Mouse (Mus musculus): Measurements from ENCODE around the gene Lrmda. TPM values are rescaled to one million over a fixed set of nuclear protein-coding genes. Genes with fewer than 3 reads are reported as not detected.

The Lrmda gene
- polyA plus RNA-seq, 1 experiment from 2014 or later = 0.66 TPM

DNA sequence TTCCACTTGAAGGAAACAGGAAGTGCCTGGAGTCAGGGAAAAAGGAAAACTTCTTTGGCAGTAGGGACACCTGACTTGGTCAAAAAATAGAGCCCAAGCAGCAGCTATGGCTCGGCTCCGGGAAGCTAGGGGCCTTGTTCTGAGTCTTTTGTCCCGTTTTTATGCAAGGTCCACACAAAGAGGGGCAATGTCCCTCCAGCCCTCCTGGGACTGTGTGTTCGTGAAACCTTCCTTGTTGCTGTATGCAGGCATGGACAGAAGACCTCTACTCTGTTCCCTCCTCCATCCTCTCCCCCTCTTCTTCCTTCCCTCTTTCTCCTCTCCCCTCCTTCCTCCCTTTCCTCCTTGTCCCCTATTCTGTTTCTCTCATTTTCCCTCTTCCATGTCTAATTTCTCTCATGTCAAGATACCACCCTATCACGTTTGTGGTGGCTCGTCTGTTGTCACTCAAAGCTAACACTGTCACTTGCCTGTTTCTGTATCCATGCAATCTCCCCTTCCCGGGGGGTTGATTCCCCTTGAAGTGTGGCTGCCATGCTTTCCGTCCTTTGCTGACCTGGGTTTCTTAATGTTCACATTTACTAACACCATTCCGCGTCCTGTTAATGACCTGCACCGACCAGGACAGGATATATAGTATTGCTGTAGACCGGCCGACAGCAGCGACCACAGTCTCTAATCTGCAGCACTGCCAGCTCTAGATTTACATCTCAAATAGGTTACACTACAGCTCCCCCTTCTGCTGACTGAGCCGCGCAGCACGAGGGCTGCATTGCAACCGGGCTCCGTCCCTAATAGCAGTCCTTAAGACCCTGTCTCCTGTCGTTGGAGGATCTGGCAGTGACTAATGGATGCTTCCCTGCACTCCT, 788.4 kb downstream of the Lrmda start:
- DNase-seq (ENCODE audit: low spot score) (peak; percentile 84), ATAC-seq (ENCODE audit: insufficient read depth, low FRiP score, low TSS enrichment) (peak; percentile 85)
- Histone ChIP-seq H3K4me1 (ENCODE audit: control insufficient read depth, insufficient read depth, low read length) (peaks cover 17% of the 10 kb centered on the region), H3K36me3 (ENCODE audit: control insufficient read depth, insufficient read depth, low read length) (no peaks in the 10 kb centered on the region), H3K4me3 (ENCODE audit: low read depth, low read length) (no peak overlapping the region), H3K27ac (ENCODE audit: low read depth, low read length) (peak overlapping the region; percentile 64; the same call in 1 of the 2 replicates), H3K4me2 (ENCODE audit: low read depth) (peak overlapping the region; percentile 38), H3K9me3 (ENCODE audit: control insufficient read depth, low read length) (no peaks in the 10 kb centered on the region), H3K9ac (ENCODE audit: low read length) (peak overlapping the region; percentile 47; the same call in 1 of the 2 replicates), H3K27me3 (ENCODE audit: control insufficient read depth, insufficient read depth, low read length) (no peaks in the 10 kb centered on the region)
- WGBS = under 1% methylated on average over 20 of the region's 20 CpGs

DNA sequence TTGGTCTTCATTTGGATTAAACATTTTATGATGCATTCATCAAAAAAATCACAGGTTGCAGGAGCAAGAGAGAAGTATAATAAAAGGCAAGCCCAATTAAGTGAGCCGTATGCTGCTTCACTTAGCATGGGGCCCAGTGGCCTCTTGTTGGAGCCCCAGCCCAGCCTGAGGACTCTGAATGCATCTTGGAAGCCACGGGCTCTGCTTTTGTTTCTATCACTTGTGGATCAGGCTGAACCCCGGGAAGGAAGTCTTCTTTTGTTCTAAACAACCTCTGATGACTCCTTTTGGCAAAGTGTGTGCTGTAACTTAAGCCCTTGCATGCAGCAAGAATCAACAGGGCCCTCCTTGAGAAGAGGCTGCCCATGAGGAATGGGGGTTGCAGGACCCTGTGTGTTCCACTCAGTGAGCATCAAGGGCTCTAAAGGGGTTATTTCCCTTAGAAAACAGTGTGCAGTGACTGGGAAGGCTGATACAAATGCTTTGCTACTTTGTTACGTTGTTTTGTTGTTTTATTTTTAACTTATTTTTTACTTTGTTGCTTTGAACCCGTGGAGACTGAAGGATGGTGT, 789.2 kb downstream of the Lrmda start:
- DNase-seq (ENCODE audit: low spot score) (no peak), ATAC-seq (ENCODE audit: insufficient read depth, low FRiP score, low TSS enrichment) (peak; percentile 60)
- Histone ChIP-seq H3K9me3 (ENCODE audit: control insufficient read depth, low read length) (no peaks in the 10 kb centered on the region), H3K4me2 (ENCODE audit: low read depth) (no peak overlapping the region), H3K9ac (ENCODE audit: low read length) (no peak overlapping the region), H3K36me3 (ENCODE audit: control insufficient read depth, insufficient read depth, low read length) (no peaks in the 10 kb centered on the region), H3K4me3 (ENCODE audit: low read depth, low read length) (no peak overlapping the region), H3K4me1 (ENCODE audit: control insufficient read depth, insufficient read depth, low read length) (peaks cover 20% of the 10 kb centered on the region), H3K27ac (ENCODE audit: low read depth, low read length) (no peak overlapping the region), H3K27me3 (ENCODE audit: control insufficient read depth, insufficient read depth, low read length) (no peaks in the 10 kb centered on the region)
- WGBS = 21% methylated on average over 5 of the region's 5 CpGs

DNA sequence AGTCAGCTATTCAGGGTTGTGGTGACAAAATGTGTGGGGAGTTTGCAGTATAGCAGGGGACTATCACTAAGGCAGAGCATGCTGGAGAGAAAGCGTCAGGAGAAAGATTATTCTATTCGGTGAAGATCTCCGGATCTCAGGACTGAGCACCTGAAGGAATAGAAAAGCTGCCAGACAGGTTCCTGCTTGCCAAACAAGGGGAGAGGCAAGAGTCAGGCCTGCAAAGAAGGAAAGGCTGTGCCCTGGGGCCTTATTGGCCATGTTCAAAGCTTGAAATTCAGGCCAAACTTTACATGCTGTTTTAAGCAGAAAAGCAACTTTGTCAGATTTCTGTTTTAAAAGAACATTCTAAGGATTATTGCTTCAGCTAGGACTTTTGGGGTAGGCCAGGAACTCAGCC, 789.7 kb downstream of the Lrmda start:
- H3K4me3 ChIP-seq (ENCODE audit: low read depth, low read length) = no peak overlapping the region
- no peaks in the 10 kb centered on the region for H3K36me3 ChIP-seq (ENCODE audit: control insufficient read depth, insufficient read depth, low read length)
- H3K27me3 ChIP-seq (ENCODE audit: control insufficient read depth, insufficient read depth, low read length) = no peaks in the 10 kb centered on the region
- DNase-seq (ENCODE audit: low spot score) = no peak
- H3K9ac ChIP-seq (ENCODE audit: low read length) = no peak overlapping the region
- no peak overlapping the region for H3K27ac ChIP-seq (ENCODE audit: low read depth, low read length)
- 64% methylated on average over 3 of the region's 3 CpGs for WGBS
- ATAC-seq (ENCODE audit: insufficient read depth, low FRiP score, low TSS enrichment) = no peak
- H3K4me2 ChIP-seq (ENCODE audit: low read depth) = no peak overlapping the region
- H3K4me1 ChIP-seq (ENCODE audit: control insufficient read depth, insufficient read depth, low read length) = peaks cover 21% of the 10 kb centered on the region
- no peaks in the 10 kb centered on the region for H3K9me3 ChIP-seq (ENCODE audit: control insufficient read depth, low read length)

DNA sequence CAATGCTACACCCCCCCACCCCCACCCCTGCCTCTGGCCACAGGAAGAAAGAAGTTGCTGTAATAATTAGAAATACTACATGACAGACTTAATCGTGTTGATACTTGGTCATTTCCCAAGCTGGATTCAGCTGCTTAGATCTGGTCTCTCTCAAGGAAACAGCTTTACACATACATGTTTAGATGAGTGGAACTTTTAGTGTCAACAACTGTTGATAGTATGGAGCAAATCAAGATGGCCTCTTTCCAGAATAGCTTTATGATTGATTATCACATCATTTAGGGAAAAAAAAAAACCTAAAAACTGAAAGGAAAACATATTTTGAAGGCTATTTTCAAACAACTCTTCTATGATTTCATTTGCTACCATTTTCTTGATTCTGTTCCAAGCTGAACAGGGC, 791.0 kb downstream of the Lrmda start:
- no peaks in the 10 kb centered on the region for H3K9me3 ChIP-seq (ENCODE audit: control insufficient read depth, low read length)
- 98% methylated on average over 1 of the region's 1 CpGs for WGBS
- no peak overlapping the region for H3K9ac ChIP-seq (ENCODE audit: low read length)
- H3K27me3 ChIP-seq (ENCODE audit: control insufficient read depth, insufficient read depth, low read length) = no peaks in the 10 kb centered on the region
- H3K36me3 ChIP-seq (ENCODE audit: control insufficient read depth, insufficient read depth, low read length) = no peaks in the 10 kb centered on the region
- no peak overlapping the region for H3K4me2 ChIP-seq (ENCODE audit: low read depth)
- peaks cover 21% of the 10 kb centered on the region for H3K4me1 ChIP-seq (ENCODE audit: control insufficient read depth, insufficient read depth, low read length)
- no peak for ATAC-seq (ENCODE audit: insufficient read depth, low FRiP score, low TSS enrichment)
- no peak overlapping the region for H3K4me3 ChIP-seq (ENCODE audit: low read depth, low read length)
- no peak for DNase-seq (ENCODE audit: low spot score)
- H3K27ac ChIP-seq (ENCODE audit: low read depth, low read length) = no peak overlapping the region

DNA sequence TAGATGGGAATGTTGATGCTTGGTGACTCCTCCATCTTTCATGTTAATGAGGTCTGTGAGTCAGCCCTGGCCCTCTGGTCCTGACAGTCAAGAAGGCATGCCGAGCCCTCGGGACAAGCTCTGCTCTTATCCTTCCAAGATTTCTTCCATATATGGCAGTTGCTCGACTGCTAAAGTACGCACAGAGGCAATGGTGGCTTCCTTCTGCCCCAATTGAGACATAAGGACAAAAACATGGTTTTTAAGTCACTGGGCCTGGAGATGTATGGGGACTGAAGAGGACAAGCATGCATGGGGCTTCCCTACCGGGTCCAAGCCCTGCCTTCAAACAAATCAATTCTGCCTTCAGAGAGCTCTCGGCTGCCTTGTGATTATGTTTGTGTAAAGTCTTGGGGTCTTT, 793.3 kb downstream of the Lrmda start:
- Histone ChIP-seq H3K36me3 (ENCODE audit: control insufficient read depth, insufficient read depth, low read length) (no peaks in the 10 kb centered on the region), H3K4me1 (ENCODE audit: control insufficient read depth, insufficient read depth, low read length) (peaks cover 10% of the 10 kb centered on the region), H3K9me3 (ENCODE audit: control insufficient read depth, low read length) (no peaks in the 10 kb centered on the region), H3K4me2 (ENCODE audit: low read depth) (no peak overlapping the region), H3K27me3 (ENCODE audit: control insufficient read depth, insufficient read depth, low read length) (no peaks in the 10 kb centered on the region), H3K9ac (ENCODE audit: low read length) (no peak overlapping the region), H3K4me3 (ENCODE audit: low read depth, low read length) (no peak overlapping the region), H3K27ac (ENCODE audit: low read depth, low read length) (no peak overlapping the region)
- no peak for DNase-seq (ENCODE audit: low spot score)
- ATAC-seq (ENCODE audit: insufficient read depth, low FRiP score, low TSS enrichment) = no peak
- WGBS = 9% methylated on average over 6 of the region's 6 CpGs

DNA sequence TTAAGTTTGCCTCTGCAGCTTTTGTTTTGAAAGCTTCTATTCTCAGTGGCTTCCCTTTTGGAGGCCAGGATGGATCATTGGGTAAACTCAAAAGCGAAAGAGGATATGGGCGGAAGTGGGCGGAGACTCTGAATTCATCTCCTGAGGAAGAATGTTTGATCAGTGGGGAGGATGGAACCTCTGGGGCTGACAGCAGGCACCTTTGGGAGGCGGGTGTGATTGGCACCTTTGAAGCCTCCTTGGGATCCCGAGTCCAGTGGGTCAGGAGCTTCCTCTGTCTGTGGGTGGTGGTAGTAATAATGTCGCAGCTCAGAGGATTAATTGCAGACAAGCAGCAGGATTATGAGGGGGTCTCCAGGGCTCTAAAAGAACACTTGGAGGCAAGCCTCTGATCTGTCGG, 793.9 kb downstream of the Lrmda start:
- WGBS = 4% methylated on average over 7 of the region's 7 CpGs
- peaks cover 5% of the 10 kb centered on the region; the same call in 1 of the 2 replicates for H3K4me1 ChIP-seq (ENCODE audit: control insufficient read depth, insufficient read depth, low read length)
- H3K9ac ChIP-seq (ENCODE audit: low read length) = no peak overlapping the region
- no peaks in the 10 kb centered on the region for H3K36me3 ChIP-seq (ENCODE audit: control insufficient read depth, insufficient read depth, low read length)
- no peaks in the 10 kb centered on the region for H3K9me3 ChIP-seq (ENCODE audit: control insufficient read depth, low read length)
- no peak overlapping the region for H3K27ac ChIP-seq (ENCODE audit: low read depth, low read length)
- no peak overlapping the region for H3K4me2 ChIP-seq (ENCODE audit: low read depth)
- H3K27me3 ChIP-seq (ENCODE audit: control insufficient read depth, insufficient read depth, low read length) = no peaks in the 10 kb centered on the region
- ATAC-seq (ENCODE audit: insufficient read depth, low FRiP score, low TSS enrichment) (no peak), DNase-seq (ENCODE audit: low spot score) (peak; percentile 41)
- no peak overlapping the region for H3K4me3 ChIP-seq (ENCODE audit: low read depth, low read length)

DNA sequence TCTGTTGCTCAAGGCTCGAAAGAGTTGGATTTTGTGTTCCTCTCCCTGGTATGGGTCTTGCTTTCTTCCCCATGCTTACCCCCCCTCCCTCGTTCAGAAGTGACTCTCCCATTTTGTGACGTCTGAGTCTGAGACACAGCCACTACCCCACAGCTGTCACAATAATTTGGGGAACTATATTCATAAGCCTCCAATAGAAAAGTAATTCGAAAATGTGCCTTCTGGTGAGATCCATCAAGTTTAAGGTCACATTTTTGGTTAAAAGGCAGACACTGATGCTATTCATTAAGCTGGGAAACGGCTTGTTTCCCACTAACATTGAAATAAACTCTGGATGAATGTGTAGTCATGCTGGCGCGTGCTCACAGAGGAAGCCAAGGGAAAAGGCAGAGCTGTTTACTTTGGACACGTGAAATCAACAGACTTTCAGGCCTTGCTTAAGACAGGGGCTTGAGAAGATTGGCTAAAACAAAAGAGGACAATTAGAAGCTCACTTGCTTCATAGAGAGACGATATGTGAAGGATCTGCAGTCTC, 795.4 kb downstream of the Lrmda start:
- H3K4me1 ChIP-seq (ENCODE audit: control insufficient read depth, insufficient read depth, low read length) = peaks cover 5% of the 10 kb centered on the region; the same call in 1 of the 2 replicates
- 56% methylated on average over 9 of the region's 9 CpGs for WGBS
- no peak overlapping the region for H3K27ac ChIP-seq (ENCODE audit: low read depth, low read length)
- H3K4me2 ChIP-seq (ENCODE audit: low read depth) = no peak overlapping the region
- H3K36me3 ChIP-seq (ENCODE audit: control insufficient read depth, insufficient read depth, low read length) = no peaks in the 10 kb centered on the region
- DNase-seq (ENCODE audit: low spot score) (no peak), ATAC-seq (ENCODE audit: insufficient read depth, low FRiP score, low TSS enrichment) (no peak)
- H3K27me3 ChIP-seq (ENCODE audit: control insufficient read depth, insufficient read depth, low read length) = no peaks in the 10 kb centered on the region
- no peak overlapping the region for H3K9ac ChIP-seq (ENCODE audit: low read length)
- no peaks in the 10 kb centered on the region for H3K9me3 ChIP-seq (ENCODE audit: control insufficient read depth, low read length)
- H3K4me3 ChIP-seq (ENCODE audit: low read depth, low read length) = no peak overlapping the region

DNA sequence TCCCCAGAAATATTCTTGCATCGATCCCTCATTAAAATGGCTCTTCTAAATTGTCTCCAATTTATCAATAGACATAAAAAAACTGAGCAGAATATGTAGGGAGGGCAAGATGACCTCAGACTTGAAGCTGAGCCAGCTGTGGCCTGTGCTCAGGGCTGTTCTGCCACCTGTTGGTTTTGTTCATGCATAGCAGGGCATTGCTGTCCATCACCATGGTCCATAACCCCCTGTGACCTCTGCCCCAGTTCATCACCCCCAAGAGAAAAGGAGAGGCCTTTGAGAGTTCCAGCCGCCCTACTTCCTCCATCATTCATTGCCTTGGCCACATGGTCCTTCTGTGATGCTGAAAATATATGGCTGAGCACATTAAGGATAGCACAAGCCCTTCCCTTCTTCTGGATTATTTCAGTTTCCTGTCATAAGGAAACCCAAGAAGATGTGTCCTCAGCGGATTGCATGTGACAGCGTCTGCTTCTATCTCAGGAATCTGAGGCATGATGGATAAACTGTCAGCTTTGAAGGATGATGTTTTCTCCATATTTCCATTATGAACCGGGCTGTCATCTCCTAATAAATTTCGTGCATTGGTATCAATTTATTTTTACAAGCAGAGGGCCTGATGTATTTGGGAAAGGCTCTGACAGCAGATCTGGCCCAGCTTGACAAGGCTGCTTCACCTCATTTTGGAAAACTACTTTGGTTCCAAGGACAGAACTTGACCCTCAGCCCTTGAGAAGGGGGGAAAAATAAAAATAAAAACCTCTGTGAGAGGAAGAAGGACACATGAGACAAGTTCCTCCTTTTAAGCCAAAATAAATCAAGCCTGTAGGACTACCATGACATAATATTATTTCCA, 798.1 kb downstream of the Lrmda start:
- Histone ChIP-seq H3K4me3 (ENCODE audit: low read depth, low read length) (no peak overlapping the region), H3K9me3 (ENCODE audit: control insufficient read depth, low read length) (no peaks in the 10 kb centered on the region), H3K36me3 (ENCODE audit: control insufficient read depth, insufficient read depth, low read length) (no peaks in the 10 kb centered on the region), H3K27ac (ENCODE audit: low read depth, low read length) (no peak overlapping the region), H3K27me3 (ENCODE audit: control insufficient read depth, insufficient read depth, low read length) (no peaks in the 10 kb centered on the region), H3K9ac (ENCODE audit: low read length) (no peak overlapping the region), H3K4me2 (ENCODE audit: low read depth) (no peak overlapping the region), H3K4me1 (ENCODE audit: control insufficient read depth, insufficient read depth, low read length) (peaks cover 5% of the 10 kb centered on the region; the same call in 1 of the 2 replicates)
- peak; percentile 47 for DNase-seq (ENCODE audit: low spot score)
- no peak for ATAC-seq (ENCODE audit: insufficient read depth, low FRiP score, low TSS enrichment)
- 57% methylated on average over 6 of the region's 6 CpGs for WGBS

Data from neural tube, embryonic 11.5 days (tissue).